Mouse (Mus musculus) large intestine, adult 2 months (tissue): ENCODE results near the gene Tmem63a. TPM values are rescaled to one million over a fixed set of nuclear protein-coding genes. Genes with fewer than 3 reads are reported as not detected.

Experiments
- DNase-seq: peaks from one replicate; pipeline ENCODE4 v3.0.0-alpha.2; 2012; ENCODE audit warnings: low read depth, low spot score
- WGBS: fragments of 180-500 bp; shearing (Covaris S2); methylation state at CpG from one replicate; pipeline ENCODE4 v1.1.7; 2018; 5-methylcytosine and 5-hydroxymethylcytosine counted together
- polyA plus RNA-seq: library from polyadenylated mRNA; depleted of rRNA; stranded (reverse); fragments of >200 nt; gene quantifications from 2 replicates; pipeline ENCODE4 v1.2.3, GENCODE M21; 2012

Tmem63a gene
- polyA plus RNA-seq, 1 experiment, result 35.5 TPM

- WGBS, result 36% methylated on average over 10 of the region's 10 CpGs
- no peak for DNase-seq
Measured at GRCm38 (mm10) chr1:181000501-181001092, 58.5 kb downstream of the Tmem63a start.

GRCm38 (mm10) chr1:181001217-181001616 is 59.1 kb downstream of the Tmem63a start:
- 84% methylated on average over 3 of the region's 3 CpGs for WGBS
- DNase-seq, result no peak

DNA sequence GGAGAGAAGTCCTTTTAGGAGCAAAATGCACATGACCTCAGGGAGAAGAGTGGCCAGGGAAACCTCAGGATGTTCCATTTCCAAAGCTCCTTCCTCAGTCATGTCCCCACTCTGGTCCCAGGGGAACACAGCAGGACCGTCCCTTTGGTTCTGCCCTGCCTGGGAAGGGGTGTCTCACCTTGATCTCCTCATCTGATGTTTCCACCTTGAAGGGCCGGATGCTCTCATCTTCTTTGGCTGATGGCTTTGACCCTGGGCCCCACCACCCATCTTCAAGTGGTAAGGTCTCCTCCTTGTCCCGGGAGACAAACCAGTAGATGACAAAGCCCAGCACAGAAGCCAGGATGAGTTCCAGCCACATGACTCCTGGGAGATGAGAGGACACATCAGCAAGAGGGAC is 59.5 kb downstream of the Tmem63a start:
- 87% methylated on average over 3 of the region's 3 CpGs for WGBS
- DNase-seq, result no peak

- 87% methylated on average over 2 of the region's 2 CpGs for WGBS
- DNase-seq, result no peak
Measured at GRCm38 (mm10) chr1:181003790-181004189, 61.6 kb downstream of the Tmem63a start.

GRCm38 (mm10) chr1:181005331-181005730 is 63.2 kb downstream of the Tmem63a start:
- no peak for DNase-seq
- WGBS, result 28% methylated on average over 8 of the region's 8 CpGs

GRCm38 (mm10) chr1:181007831-181008230 is 65.7 kb downstream of the Tmem63a start:
- DNase-seq, result no peak
- WGBS, result 87% methylated on average over 6 of the region's 6 CpGs

DNA sequence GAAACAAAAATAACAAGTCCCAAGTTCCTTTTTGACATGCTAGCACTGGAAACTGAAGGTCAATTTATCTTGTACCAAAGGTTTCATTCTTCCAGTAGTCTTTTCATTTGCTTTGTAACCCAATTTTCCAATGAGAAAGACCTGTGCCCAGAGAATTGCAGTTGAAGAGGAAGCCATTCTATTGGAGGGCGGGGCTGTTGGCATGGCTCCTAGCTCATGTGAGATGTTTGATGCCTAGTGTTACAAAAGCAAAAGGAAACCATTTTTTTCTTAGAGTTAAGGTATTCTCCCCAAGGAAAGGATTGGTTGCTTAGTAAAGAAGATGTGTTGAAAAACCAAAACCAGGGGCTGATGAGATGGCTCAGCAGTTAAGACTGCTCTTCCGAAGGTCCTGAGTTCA is 66.1 kb downstream of the Tmem63a start:
- DNase-seq, result peak; percentile 37
- WGBS, result 81% methylated on average over 2 of the region's 2 CpGs

- WGBS, result 83% methylated on average over 4 of the region's 4 CpGs
Measured at GRCm38 (mm10) chr1:181009011-181009590, 67.0 kb downstream of the Tmem63a start.

GRCm38 (mm10) chr1:181009754-181010153 is 67.6 kb downstream of the Tmem63a start:
- WGBS, result 55% methylated on average over 3 of the region's 3 CpGs
- DNase-seq, result no peak

More at GRCm38 (mm10) chr1:181009011-181009590, 67.0 kb downstream of the Tmem63a start:
- DNase-seq, result no peak

DNA sequence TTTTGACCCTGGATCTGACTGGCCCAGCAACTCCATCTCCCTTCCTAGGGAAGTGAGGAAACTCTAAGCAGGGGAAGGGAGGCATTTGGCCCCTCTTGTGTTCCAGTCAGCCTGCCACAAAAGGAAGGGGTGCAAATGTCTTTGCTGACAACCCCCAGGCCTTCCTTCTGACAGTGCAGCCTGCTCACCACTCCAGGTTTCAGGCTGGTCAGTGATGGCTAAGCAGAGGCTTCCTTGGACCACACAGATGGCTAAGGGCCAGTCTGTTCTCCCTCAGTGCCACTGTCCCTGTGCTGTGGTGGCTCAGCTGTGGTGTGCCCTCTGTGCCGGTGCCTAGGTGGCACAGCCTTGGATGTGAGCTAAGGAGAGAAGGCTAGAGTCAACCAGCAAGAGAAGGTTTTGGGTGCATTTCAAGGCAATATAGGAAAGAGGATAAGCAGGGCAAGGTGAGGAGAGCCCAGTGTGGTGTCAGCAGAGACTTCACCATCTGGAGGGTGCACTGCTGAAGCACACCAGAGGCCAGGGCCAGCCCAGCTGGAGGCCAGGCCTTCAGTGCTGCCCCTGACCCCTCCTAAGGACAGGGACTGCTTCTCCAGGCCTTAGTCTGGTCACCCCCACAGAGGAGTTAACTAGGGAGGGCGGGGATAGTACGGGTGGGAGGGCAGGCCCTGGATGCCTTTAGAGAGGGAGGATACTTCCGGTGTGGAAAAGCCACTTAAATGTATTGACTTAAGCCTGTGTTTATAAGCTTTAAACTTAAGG is 68.2 kb downstream of the Tmem63a start:
- no peak for DNase-seq
- 42% methylated on average over 4 of the region's 4 CpGs for WGBS

- 68% methylated on average over 5 of the region's 5 CpGs for WGBS
- DNase-seq, result no peak
Measured at GRCm38 (mm10) chr1:181011601-181012000, 69.5 kb downstream of the Tmem63a start.

DNA sequence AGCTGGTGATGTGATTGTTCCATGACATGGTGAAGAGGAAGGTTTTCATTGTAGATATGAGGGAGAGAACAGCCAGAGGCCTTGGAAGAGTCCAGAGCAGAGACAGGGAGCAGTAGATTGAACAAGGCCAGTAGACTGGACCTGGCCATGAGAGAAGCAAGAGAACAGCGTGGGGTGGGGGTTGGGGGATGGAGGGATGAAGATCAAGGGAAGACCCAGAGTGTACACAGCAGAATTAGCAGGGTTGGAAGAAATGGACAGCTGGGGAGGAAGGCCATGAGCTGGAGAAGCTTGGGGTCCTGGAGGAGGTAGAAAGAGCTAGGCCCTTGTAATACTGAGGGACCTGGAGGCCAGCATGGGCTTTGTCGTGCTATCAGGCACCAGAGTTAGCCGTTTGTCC is 70.3 kb downstream of the Tmem63a start:
- no peak for DNase-seq
- 84% methylated on average over 3 of the region's 3 CpGs for WGBS

- WGBS, result 73% methylated on average over 6 of the region's 6 CpGs
- DNase-seq, result no peak
Measured at GRCm38 (mm10) chr1:181013446-181013845, 71.3 kb downstream of the Tmem63a start.

DNA sequence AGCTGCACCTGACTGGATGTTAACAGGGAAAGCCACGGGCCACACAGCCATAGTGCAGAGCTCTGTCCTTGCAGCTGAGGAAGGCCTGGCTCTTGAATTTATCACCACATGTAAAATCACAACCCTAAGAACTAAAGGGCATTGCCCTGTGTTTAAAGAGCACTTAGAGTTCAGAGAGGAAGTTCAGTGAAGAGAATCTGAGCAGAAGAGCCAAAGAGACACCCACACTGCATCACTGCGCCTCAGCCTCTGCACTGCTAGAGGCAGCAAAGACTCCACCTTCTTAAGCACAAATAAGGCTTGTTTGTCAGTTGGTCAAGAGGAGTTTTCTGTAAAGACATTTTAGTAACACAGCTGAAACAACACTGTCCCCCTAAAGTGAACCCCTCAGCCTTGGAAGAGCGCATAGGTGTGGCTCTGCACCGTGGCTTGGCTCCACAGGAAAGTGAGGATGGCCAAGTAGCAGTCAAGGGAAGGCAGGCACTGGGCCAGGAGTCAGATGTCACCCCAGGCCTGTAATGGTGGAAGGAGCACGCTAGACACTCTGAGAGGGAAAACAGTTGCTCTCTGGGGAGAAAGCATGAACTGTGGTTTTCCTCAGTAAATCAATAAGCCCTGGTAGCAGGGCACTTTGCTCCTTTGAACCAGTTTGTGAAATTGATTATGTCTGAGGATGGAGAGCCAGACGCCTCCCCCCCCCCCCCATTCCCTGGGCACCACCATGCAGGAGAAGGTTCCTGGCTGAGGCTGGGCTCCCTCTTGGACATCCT is 72.8 kb downstream of the Tmem63a start:
- WGBS, result 43% methylated on average over 6 of the region's 6 CpGs
- DNase-seq, result no peak

DNA sequence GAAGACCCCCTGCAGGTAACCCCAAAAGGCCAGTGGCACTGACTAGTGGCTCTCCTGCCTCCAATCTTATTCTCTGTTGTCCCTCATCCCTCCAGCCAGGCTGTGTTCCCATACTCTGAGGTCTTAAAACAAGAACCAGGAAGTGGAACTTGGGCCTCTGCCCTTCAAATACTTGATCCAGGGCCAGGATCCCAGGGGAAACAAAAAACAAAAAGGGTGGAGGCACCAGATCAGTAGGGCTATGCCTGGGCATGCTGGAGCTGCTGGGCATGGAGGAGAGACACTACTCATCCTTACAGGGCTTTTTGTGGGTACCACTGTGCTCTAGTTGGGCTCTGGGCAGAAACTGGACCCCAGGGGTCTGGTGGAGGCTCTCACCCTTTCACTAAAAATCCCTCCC is 73.4 kb downstream of the Tmem63a start:
- DNase-seq, result peak; percentile 48

DNA sequence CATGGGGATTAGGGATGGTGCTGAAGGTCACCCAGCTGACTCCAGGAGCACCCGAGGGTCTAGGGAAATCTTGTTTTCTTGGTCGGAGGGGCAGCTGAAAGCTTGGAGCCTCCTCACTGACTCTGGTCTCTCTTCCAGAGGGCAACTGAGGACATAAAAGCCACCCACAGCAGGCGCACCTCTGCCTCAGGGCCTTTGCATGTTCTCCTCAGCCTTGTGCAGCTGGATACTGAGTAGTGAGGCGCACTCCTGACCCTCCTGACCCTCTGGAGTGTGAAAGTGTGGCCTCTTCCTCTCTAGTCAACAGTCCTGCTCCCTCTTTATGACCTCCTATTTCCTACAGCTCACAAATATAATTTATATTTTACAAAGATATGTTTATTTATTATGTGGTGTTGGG is 73.9 kb downstream of the Tmem63a start:
- 49% methylated on average over 4 of the region's 4 CpGs for WGBS
- DNase-seq, result no peak

DNA sequence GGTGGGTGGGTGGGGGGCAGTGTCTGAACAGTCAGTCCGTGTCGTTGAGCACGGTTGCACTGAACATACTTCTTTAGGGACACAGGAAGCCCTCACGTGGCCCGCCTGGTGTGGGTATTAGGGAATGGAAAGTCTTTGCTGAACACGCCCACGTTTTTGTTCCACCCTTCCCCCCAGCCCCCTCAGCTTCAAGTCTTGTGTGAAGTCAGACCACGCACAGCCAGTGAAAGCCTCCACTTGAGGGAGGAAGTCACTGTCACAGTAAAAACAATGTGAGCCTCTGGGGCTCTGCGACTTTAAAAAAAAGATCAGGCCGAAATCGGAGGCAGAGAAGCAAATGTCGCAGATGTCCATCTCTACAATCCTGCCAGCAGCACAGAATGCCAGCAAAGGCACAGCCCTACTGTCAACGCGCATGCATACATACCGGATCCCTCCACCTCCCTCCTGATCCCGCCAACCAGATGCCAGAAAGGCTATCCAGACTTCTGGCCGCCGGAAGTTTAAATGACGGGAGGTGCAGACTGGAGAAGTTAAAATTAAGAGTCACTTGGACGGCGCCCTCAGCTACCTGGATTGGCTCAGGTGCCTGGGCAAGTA is 74.5 kb downstream of the Tmem63a start:
- DNase-seq, result no peak
- 2% methylated on average over 21 of the region's 21 CpGs for WGBS

GRCm38 (mm10) chr1:181017212-181017711 is 75.1 kb downstream of the Tmem63a start:
- under 1% methylated on average over 22 of the region's 22 CpGs for WGBS
- DNase-seq, result peak; percentile 43

- WGBS, result 78% methylated on average over 13 of the region's 13 CpGs
- no peak for DNase-seq
Measured at GRCm38 (mm10) chr1:181017890-181018420, 75.8 kb downstream of the Tmem63a start.
